ENCODE assay signal across 12 mouse cellular contexts in the genomic region with DNA sequence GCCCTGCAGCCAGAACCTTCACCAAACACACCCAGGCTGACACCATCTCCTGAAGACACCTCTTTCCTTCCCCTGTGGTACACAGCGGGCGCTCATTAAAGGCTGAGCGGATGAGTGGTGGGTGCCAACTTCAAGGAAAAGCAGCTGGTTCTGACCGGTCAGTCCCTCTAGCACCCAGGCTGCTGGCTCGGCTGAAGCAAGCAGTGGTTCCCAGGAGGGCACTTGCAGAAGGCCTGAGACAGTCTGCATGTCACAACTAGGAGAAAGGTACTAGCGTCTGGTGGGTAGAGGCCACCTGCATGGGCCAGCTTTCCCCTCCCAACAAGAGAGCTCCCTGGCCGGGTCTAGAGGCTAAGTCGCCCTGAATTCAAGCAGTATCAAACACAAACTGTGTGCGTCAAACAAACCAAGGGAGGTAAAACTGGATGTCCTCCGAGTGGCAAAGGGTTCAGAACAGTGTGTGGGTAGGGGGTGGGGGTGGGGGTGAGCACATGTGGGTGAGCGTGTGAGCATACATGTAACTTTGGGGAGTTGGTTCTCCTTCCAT. TPM values are rescaled to one million over a fixed set of nuclear protein-coding genes. Genes with fewer than 3 reads are reported as not detected.
DNase-seq lines count a peak whose midpoint lies in the region; ATAC-seq lines count a peak whose summit lies in the region.
"Had no signal": no experiment of that assay in that cellular context is flagged by ENCODE, and none has a peak within 500 bp of the region (broad histone marks: within the 10 kb centered on the region; RNA-seq: fewer than 3 reads in every experiment).

No protein-coding gene starts in this region.

- peak overlapping the region; percentile 22 for H3K4me2 ChIP-seq in hindbrain, embryonic 14.5 days (replicated peaks)

- no peaks in the 10 kb centered on the region for H3K9me3 ChIP-seq in hindbrain, embryonic 14.5 days (ENCODE audit: control insufficient read depth, low read length)

- peak; percentile 58 for DNase-seq in adrenal gland, postnatal 14 days
- no peak for DNase-seq in adrenal gland, postnatal 4 days (ENCODE audit: low spot score in 2 of 2)
- DNase-seq in kidney, postnatal 14 days, result peak; percentile 52
- DNase-seq in kidney, postnatal 10 days, result no peak
- no peak for DNase-seq in hindbrain, embryonic 14.5 days (ENCODE audit: low spot score)
- DNase-seq in retina, postnatal 1 day, result peak; percentile 61
- no peak for DNase-seq in thymus, postnatal 0 days (ENCODE audit: low spot score)
- DNase-seq in thymus, postnatal 36 days, result no peak
- DNase-seq: gastrocnemius, postnatal 14 days; kidney, adult 8-10 months had no signal

- no peaks in the 10 kb centered on the region for H3K36me3 ChIP-seq in hindbrain, embryonic 14.5 days (replicated peaks; ENCODE audit: control insufficient read depth, insufficient read depth)

- no peaks in the 10 kb centered on the region for H3K27me3 ChIP-seq in hindbrain, embryonic 14.5 days (ENCODE audit: control insufficient read depth, insufficient read depth, low read length)

- no peak overlapping the region; the same call in 1 of the 2 replicates for H3K9ac ChIP-seq in hindbrain, embryonic 14.5 days

- no peak for ATAC-seq in hindbrain, embryonic 14.5 days (ENCODE audit: low FRiP score)

- peaks cover 45% of the 10 kb centered on the region for H3K4me1 ChIP-seq in hindbrain, embryonic 14.5 days (replicated peaks; ENCODE audit: control insufficient read depth, insufficient read depth, low read length)

- no peak overlapping the region for H3K27ac ChIP-seq in hindbrain, embryonic 14.5 days
- H3K27ac ChIP-seq: left cerebral cortex, adult 2 months had no signal

- peak overlapping the region; percentile 3; the same call in 1 of the 2 replicates for H3K4me3 ChIP-seq in hindbrain, embryonic 14.5 days (replicated peaks; ENCODE audit: low read length)
- H3K4me3 ChIP-seq: left cerebral cortex, adult 2 months had no signal

- WGBS in hindbrain, embryonic 14.5 days, result 75% methylated on average over 11 of the region's 11 CpGs

RNA-seq across cellular contexts. Expression of a gene that starts 3.9 kb away (rescaled TPM):
- total RNA-seq in adrenal gland, postnatal 14 days (2021), result 58.4 and 117 TPM in 2 replicates
- 10 to 100 TPM; 61.8 to 63.4 TPM for total RNA-seq in adrenal gland, postnatal 4 days (2021)
- 5.3 and 5.4 TPM in 2 replicates for polyA plus RNA-seq in hindbrain, embryonic 14.5 days (2014; fragmentation: Nextera tagmentation; extraction: Ambion mirVana)
- 3.1 and 4.2 TPM in 2 replicates for polyA plus RNA-seq in thymus, postnatal 0 days (2015; fragmentation: Nextera tagmentation; extraction: Ambion mirVana)
- total RNA-seq: neutrophil, adult 5-6 weeks had no signal

RNA-seq across cellular contexts. Expression of a gene that starts 53.7 kb away (rescaled TPM):
- 2.6 and 4.3 TPM in 2 replicates for total RNA-seq in adrenal gland, postnatal 14 days (2021)
- total RNA-seq in adrenal gland, postnatal 4 days (2021), result 1 to 10 TPM; 2.0 to 2.1 TPM
- 0.27 TPM in 1 of 2 replicates, not detected in the other for polyA plus RNA-seq in hindbrain, embryonic 14.5 days (2014; fragmentation: Nextera tagmentation; extraction: Ambion mirVana)
- 42.1 and 52.8 TPM in 2 replicates for polyA plus RNA-seq in thymus, postnatal 0 days (2015; fragmentation: Nextera tagmentation; extraction: Ambion mirVana)
- total RNA-seq: gastrocnemius, postnatal 14 days had no signal

Comparison
In these comparisons a context has a peak if more than half of its experiments do, and no peak if none do; other contexts are left out.
1. DNase-seq: peak in adrenal gland, postnatal 14 days (single experiment), kidney, postnatal 14 days (single experiment) and retina, postnatal 1 day (single experiment); none in adrenal gland, postnatal 4 days (0 of 2), kidney, postnatal 10 days (single experiment), hindbrain, embryonic 14.5 days (single experiment), thymus, postnatal 0 days (single experiment) and thymus, postnatal 36 days (0 of 2).